Mouse (Mus musculus) G1E (cell line): ENCODE results near the gene Tuba4a.

Experiments
- CTCF ChIP-seq: IDR thresholded peaks from 2 replicates; pipeline ENCODE4 v1.5.1; 2012; ENCODE audit warnings: low read depth, low read length, inconsistent platforms, mixed read lengths
- GATA1 ChIP-seq: IDR thresholded peaks from 2 replicates; pipeline ENCODE4 v1.6.1; 2012; ENCODE audit warnings: borderline replicate concordance, low read length, inconsistent platforms, mixed read lengths
- GATA2 ChIP-seq: IDR thresholded peaks from 2 replicates; pipeline ENCODE4 v1.6.1; 2012; ENCODE audit warnings: low read depth, low read length, inconsistent platforms, borderline replicate concordance
- POLR2AphosphoS5 ChIP-seq: IDR thresholded peaks from 2 replicates; pipeline ENCODE4 v1.6.1; 2012; ENCODE audit warnings: low read depth, low read length, inconsistent platforms; ENCODE audit not compliant: insufficient replicate concordance
- TAL1 ChIP-seq: conservative IDR thresholded peaks from 2 replicates; pipeline ENCODE4 v1.6.1; 2012; ENCODE audit warnings: low read depth, low read length, inconsistent platforms, mixed read lengths

DNA sequence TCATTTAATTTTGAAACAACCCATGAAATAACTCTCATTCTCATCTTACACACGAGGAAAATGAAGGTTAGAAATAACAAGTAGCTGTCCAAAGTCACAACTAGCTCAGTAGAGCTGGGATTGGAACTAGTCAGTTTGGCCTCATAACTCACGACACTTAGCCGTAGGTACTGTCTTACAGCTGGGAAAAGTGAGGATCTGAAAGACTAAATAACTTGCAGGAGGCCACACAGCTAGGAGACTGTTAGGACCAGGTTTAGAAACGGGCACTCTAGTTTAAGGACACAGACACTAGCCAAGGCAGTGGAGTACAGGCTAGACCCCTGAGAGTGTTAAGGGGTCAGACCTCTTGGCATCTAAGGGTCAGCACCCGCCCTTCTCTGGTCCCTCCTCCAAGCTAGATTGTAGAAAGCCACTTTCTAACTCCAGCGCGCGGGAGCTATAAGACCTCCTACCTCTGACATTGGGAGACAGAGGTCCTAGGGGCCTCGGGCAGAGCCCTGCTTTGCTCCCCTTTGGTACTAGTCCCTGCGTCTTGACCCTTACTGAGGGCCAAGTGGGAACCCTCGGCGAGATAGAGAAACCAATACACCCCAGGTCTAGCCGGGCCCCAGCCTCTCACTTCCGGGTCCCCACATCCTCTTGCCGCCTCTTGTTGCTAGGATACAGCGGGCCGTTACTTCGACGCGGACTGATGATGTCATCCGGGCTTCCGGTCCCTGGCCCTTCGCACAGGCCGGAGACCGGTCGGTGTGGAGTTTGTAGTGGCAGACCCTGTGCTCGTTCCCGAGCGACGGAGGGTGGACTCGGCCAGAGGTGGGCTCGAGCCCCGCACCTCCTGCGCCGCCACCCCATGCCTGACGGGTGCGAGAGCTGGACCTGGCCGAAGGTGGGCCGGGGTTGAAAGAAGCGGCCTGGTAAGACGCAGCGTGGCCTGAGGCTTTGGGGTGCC, 9.3 kb downstream of the Tuba4a start, which contains the start of the genes Glb1l and Stk16:
- TF ChIP-seq CTCF (no peak), TAL1 (no peak), GATA2 (no peak), GATA1 (no peak), POLR2AphosphoS5 (no peak)
